Mouse (Mus musculus): Measurements from ENCODE around the gene Itprid1. TPM values are rescaled to one million over a fixed set of nuclear protein-coding genes. Genes with fewer than 3 reads are reported as not detected.

The Itprid1 gene
- total RNA-seq, 1 experiment: not detected

DNA sequence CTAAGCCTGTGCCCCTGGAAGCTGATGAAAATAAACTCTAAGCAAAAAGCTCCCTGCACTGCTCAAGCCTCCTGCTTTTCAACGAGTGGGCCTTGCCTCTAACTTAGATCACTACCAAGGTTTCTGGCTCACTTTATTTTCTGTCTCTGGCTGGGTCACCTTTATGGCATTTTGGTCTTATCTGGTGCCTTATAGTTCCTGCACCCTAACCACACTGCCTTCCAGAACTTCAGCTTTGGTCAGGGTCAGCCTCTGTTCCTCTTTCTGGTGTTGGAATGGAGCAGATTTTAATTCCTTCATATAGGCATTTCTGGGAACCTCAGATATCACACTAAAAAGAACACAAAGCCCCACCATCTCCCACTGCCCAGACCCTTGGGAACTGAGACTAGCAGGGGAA is 34.0 kb upstream of the Itprid1 start:
- no peaks in the 10 kb centered on the region for H3K4me1 ChIP-seq (ENCODE audit: control insufficient read depth in 2 of 2, insufficient read depth in 2 of 2, low read length in 2 of 2, poor library complexity in 1 of 2)
- DNase-seq (ENCODE audit: low read depth, low spot score): no peak
- in situ Hi-C loops (cut with MboI; ENCODE audit: low sequenced_read_pairs in 2 of 2, unreplicated experiment in 2 of 2): no loop called here
- H3K9me3 ChIP-seq (ENCODE audit: control insufficient read depth, insufficient read depth, low read depth, low read length): no peaks in the 10 kb centered on the region
- no peak overlapping the region for H3K27ac ChIP-seq (ENCODE audit: insufficient read depth, low read depth, low read length, poor library complexity, severe bottlenecking)
- H3K36me3 ChIP-seq (ENCODE audit: control insufficient read depth, insufficient read depth, low read length, poor library complexity, severe bottlenecking): no peaks in the 10 kb centered on the region
- no peak overlapping the region for H3K9ac ChIP-seq (ENCODE audit: insufficient read depth, low read depth, low read length, poor library complexity, severe bottlenecking)
- TF ChIP-seq MAFK (IDR thresholded peaks at IDR 0.05; ENCODE audit: insufficient read depth, low read depth, low read length) (no peak), CHD2 (IDR thresholded peaks at IDR 0.05; ENCODE audit: low read depth, low read length) (no peak), ZC3H11A (IDR thresholded peaks at IDR 0.05; ENCODE audit: borderline replicate concordance, low read depth, low read length) (no peak), HCFC1 (IDR thresholded peaks at IDR 0.05; ENCODE audit: borderline replicate concordance, insufficient read depth, low read length) (no peak), ZNF384 (IDR thresholded peaks at IDR 0.05; ENCODE audit: low read depth, low read length) (no peak)
- H3K4me3 ChIP-seq (ENCODE audit: insufficient read depth in 1 of 2, low read depth in 1 of 2, low read length in 2 of 2, poor library complexity in 1 of 2, severe bottlenecking in 1 of 2): no peak overlapping the region

DNA sequence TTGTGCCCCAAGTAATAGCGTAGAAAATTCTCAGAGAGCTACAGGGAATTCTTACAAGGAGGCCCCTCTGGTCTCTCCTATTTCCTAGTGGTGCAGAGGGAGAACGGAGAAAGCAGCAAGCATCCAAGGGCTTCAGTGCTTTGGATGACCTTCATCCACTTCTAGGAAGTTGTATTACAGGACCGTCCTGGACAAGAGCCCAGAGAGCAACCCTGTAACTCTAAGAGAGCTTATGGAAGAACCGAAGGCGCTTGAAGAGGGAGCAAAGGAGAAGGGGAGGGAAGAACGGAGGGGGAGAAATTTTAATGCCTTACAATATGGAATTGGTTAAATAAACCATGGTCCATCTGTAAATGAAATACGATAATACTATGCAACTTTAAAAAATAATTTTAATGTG is 33.3 kb upstream of the Itprid1 start:
- no peaks in the 10 kb centered on the region for H3K36me3 ChIP-seq (ENCODE audit: control insufficient read depth, insufficient read depth, low read length, poor library complexity, severe bottlenecking)
- in situ Hi-C loops (cut with MboI; ENCODE audit: low sequenced_read_pairs in 2 of 2, unreplicated experiment in 2 of 2): no loop called here
- H3K9ac ChIP-seq (ENCODE audit: insufficient read depth, low read depth, low read length, poor library complexity, severe bottlenecking): no peak overlapping the region
- no peak overlapping the region for H3K27ac ChIP-seq (ENCODE audit: insufficient read depth, low read depth, low read length, poor library complexity, severe bottlenecking)
- no peak overlapping the region for H3K4me3 ChIP-seq (ENCODE audit: insufficient read depth in 1 of 2, low read depth in 1 of 2, low read length in 2 of 2, poor library complexity in 1 of 2, severe bottlenecking in 1 of 2)
- no peaks in the 10 kb centered on the region for H3K4me1 ChIP-seq (ENCODE audit: control insufficient read depth in 2 of 2, insufficient read depth in 2 of 2, low read length in 2 of 2, poor library complexity in 1 of 2)
- TF ChIP-seq ZNF384 (IDR thresholded peaks at IDR 0.05; ENCODE audit: low read depth, low read length) (no peak), HCFC1 (IDR thresholded peaks at IDR 0.05; ENCODE audit: borderline replicate concordance, insufficient read depth, low read length) (no peak), ZC3H11A (IDR thresholded peaks at IDR 0.05; ENCODE audit: borderline replicate concordance, low read depth, low read length) (no peak), CHD2 (IDR thresholded peaks at IDR 0.05; ENCODE audit: low read depth, low read length) (no peak), MAFK (IDR thresholded peaks at IDR 0.05; ENCODE audit: insufficient read depth, low read depth, low read length) (no peak)
- no peaks in the 10 kb centered on the region for H3K9me3 ChIP-seq (ENCODE audit: control insufficient read depth, insufficient read depth, low read depth, low read length)
- DNase-seq (ENCODE audit: low read depth, low spot score): no peak

DNA sequence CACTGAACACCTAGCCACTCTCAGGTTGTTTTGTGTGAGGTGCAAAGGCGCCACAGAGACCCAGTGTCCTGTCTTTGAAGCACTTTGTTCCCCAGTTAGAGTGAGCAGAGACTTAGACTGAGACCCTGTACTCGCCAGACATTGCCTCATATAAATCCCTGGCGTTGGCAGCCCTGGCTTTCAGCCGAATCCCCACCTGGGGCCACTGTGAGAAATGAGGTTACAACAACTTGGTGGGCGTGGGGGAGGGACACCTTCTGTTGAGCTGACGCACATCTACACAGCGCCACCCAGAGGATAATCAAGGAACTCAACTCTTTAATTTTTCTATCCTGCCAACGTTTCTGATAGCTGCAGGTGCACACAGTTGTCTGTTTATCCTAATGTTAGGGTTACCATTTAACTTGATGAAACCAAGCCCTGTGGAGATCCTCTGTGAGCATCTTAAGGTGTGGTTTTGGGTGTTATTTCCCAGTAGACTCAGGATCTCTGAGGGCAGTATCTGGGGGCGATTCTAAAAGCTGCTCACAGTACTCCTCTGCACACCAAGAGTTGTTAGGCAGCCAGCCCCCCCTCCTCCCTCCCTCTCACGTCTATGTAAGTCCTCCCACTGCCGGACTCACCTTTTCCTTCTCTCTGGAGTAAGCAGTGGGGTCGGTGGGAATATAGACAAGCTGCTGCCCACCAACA is 32.6 kb upstream of the Itprid1 start:
- TF ChIP-seq CHD2 (IDR thresholded peaks at IDR 0.05; ENCODE audit: low read depth, low read length) (no peak), MAFK (IDR thresholded peaks at IDR 0.05; ENCODE audit: insufficient read depth, low read depth, low read length) (no peak), ZC3H11A (IDR thresholded peaks at IDR 0.05; ENCODE audit: borderline replicate concordance, low read depth, low read length) (no peak), ZNF384 (IDR thresholded peaks at IDR 0.05; ENCODE audit: low read depth, low read length) (no peak), HCFC1 (IDR thresholded peaks at IDR 0.05; ENCODE audit: borderline replicate concordance, insufficient read depth, low read length) (no peak)

DNA sequence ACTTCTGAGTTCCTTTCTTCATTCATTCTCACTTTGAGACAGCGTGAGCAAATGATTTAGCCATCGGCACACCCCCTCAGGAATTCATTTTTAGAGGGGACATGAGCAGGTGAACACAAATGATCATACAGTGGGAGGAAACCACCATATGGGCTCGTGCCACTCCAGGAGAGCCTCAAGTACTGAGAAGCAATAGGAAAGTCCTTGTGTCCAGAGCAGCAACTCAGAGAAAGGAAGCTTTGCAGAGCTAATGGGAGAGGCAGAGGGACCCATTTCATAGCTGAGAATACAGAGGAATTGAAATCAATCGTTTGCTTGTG is 32.1 kb upstream of the Itprid1 start:
- no peaks in the 10 kb centered on the region for H3K4me1 ChIP-seq (ENCODE audit: control insufficient read depth in 2 of 2, insufficient read depth in 2 of 2, low read length in 2 of 2, poor library complexity in 1 of 2)
- H3K27ac ChIP-seq (ENCODE audit: insufficient read depth, low read depth, low read length, poor library complexity, severe bottlenecking): no peak overlapping the region
- H3K9me3 ChIP-seq (ENCODE audit: control insufficient read depth, insufficient read depth, low read depth, low read length): no peaks in the 10 kb centered on the region
- H3K36me3 ChIP-seq (ENCODE audit: control insufficient read depth, insufficient read depth, low read length, poor library complexity, severe bottlenecking): no peaks in the 10 kb centered on the region
- no peak overlapping the region for H3K9ac ChIP-seq (ENCODE audit: insufficient read depth, low read depth, low read length, poor library complexity, severe bottlenecking)
- TF ChIP-seq ZC3H11A (IDR thresholded peaks at IDR 0.05; ENCODE audit: borderline replicate concordance, low read depth, low read length): no peak
- no peak for TF ChIP-seq ZNF384 (IDR thresholded peaks at IDR 0.05; ENCODE audit: low read depth, low read length)
- TF ChIP-seq HCFC1 (IDR thresholded peaks at IDR 0.05; ENCODE audit: borderline replicate concordance, insufficient read depth, low read length): no peak
- TF ChIP-seq CHD2 (IDR thresholded peaks at IDR 0.05; ENCODE audit: low read depth, low read length): no peak
- no peak for TF ChIP-seq MAFK (IDR thresholded peaks at IDR 0.05; ENCODE audit: insufficient read depth, low read depth, low read length)
- DNase-seq (ENCODE audit: low read depth, low spot score): no peak
- in situ Hi-C loops (cut with MboI; ENCODE audit: low sequenced_read_pairs in 2 of 2, unreplicated experiment in 2 of 2): no loop called here
- no peak overlapping the region for H3K4me3 ChIP-seq (ENCODE audit: insufficient read depth in 1 of 2, low read depth in 1 of 2, low read length in 2 of 2, poor library complexity in 1 of 2, severe bottlenecking in 1 of 2)

More for the DNA sequence above, 32.6 kb upstream of the Itprid1 start:
- Histone ChIP-seq H3K4me1 (ENCODE audit: control insufficient read depth in 2 of 2, insufficient read depth in 2 of 2, low read length in 2 of 2, poor library complexity in 1 of 2) (no peaks in the 10 kb centered on the region), H3K4me3 (ENCODE audit: insufficient read depth in 1 of 2, low read depth in 1 of 2, low read length in 2 of 2, poor library complexity in 1 of 2, severe bottlenecking in 1 of 2) (no peak overlapping the region), H3K27ac (ENCODE audit: insufficient read depth, low read depth, low read length, poor library complexity, severe bottlenecking) (no peak overlapping the region), H3K9ac (ENCODE audit: insufficient read depth, low read depth, low read length, poor library complexity, severe bottlenecking) (no peak overlapping the region; the same call in 1 of the 2 replicates), H3K36me3 (ENCODE audit: control insufficient read depth, insufficient read depth, low read length, poor library complexity, severe bottlenecking) (no peaks in the 10 kb centered on the region), H3K9me3 (ENCODE audit: control insufficient read depth, insufficient read depth, low read depth, low read length) (no peaks in the 10 kb centered on the region)
- in situ Hi-C loops (cut with MboI; ENCODE audit: low sequenced_read_pairs in 2 of 2, unreplicated experiment in 2 of 2): no loop called here
- peak; percentile 59 for DNase-seq (ENCODE audit: low read depth, low spot score)

Measured in ES-E14 (cell line).